Mouse (Mus musculus) MEL (cell line): ENCODE results near the gene Vps37b. TPM values are rescaled to one million over a fixed set of nuclear protein-coding genes. Genes with fewer than 3 reads are reported as not detected.

Source experiments
- DNase-seq: peaks from one replicate; pipeline ENCODE4 v3.0.0; 2011; ENCODE audit warnings: low read depth, low spot score
- H3K27ac ChIP-seq: 2 replicates; pipeline ENCODE4 v1.5.1; 2012; ENCODE audit warnings: low read depth, mild to moderate bottlenecking, control low read depth, low read length, moderate library complexity; ENCODE audit not compliant: control insufficient read depth
- H3K27me3 ChIP-seq, 2 experiments: fragments of 150-350 bp in 1 of 2; sonication (generic) in 1 of 2; 2 replicates each; pipeline ENCODE4 v1.6.1; 2012; ENCODE audit warnings: low read length in 2 of 2, mild to moderate bottlenecking in 2 of 2, improper control_type of control experiment in 1 of 2, moderate library complexity in 1 of 2; ENCODE audit not compliant: insufficient read depth in 2 of 2, control insufficient read depth in 1 of 2
- H3K36me3 ChIP-seq, 2 experiments: 2 replicates each; pipeline ENCODE4 v1.6.1; 2012 to 2014; ENCODE audit warnings: low read length in 2 of 2, improper control_type of control experiment in 1 of 2, inconsistent platforms in 1 of 2, mild to moderate bottlenecking in 1 of 2; ENCODE audit not compliant: insufficient read depth in 2 of 2, control insufficient read depth in 1 of 2
- H3K4me1 ChIP-seq, 2 experiments: fragments of 150-350 bp in 1 of 2; sonication (generic) in 1 of 2; 2 replicates each; pipeline ENCODE4 v1.6.1; 2012; ENCODE audit warnings: low read length in 2 of 2, improper control_type of control experiment in 1 of 2, mild to moderate bottlenecking in 1 of 2; ENCODE audit not compliant: insufficient read depth in 2 of 2, control insufficient read depth in 1 of 2
- H3K4me3 ChIP-seq, 2 experiments: fragments of 150-350 bp in 1 of 2; sonication (generic) in 1 of 2; 2 replicates each; pipeline ENCODE4 v1.5.1; 2012; ENCODE audit warnings: low read depth in 2 of 2, low read length in 2 of 2, mild to moderate bottlenecking in 2 of 2, moderate library complexity in 2 of 2, control low read depth in 1 of 2, improper control_type of control experiment in 1 of 2; ENCODE audit not compliant: control insufficient read depth in 1 of 2, insufficient read depth in 1 of 2
- H3K79me2 ChIP-seq: 2 replicates; pipeline ENCODE4 v1.6.1; 2012; ENCODE audit warnings: mild to moderate bottlenecking, low read length, moderate library complexity; ENCODE audit not compliant: control insufficient read depth, poor library complexity, insufficient read depth
- H3K9ac ChIP-seq: 2 replicates; pipeline ENCODE4 v1.6.1; 2012; ENCODE audit warnings: low read depth, mild to moderate bottlenecking, control low read depth, low read length, moderate library complexity; ENCODE audit not compliant: control insufficient read depth, poor library complexity, severe bottlenecking
- H3K9me3 ChIP-seq: fragments of 150-350 bp; sonication (generic); replicated peaks from 2 replicates; pipeline ENCODE4 v1.6.1; 2012; ENCODE audit warnings: mild to moderate bottlenecking, low read length, improper control_type of control experiment, moderate library complexity; ENCODE audit not compliant: insufficient read depth
- ELF1 ChIP-seq: IDR thresholded peaks from 2 replicates; pipeline ENCODE4 v1.6.1; 2014; ENCODE audit warnings: low read depth, mild to moderate bottlenecking, inconsistent platforms, low read length, improper control_type of control experiment, moderate library complexity
- EP300 ChIP-seq, 2 experiments: IDR thresholded peaks; 2 replicates each; pipeline ENCODE4 v1.6.1; 2011; ENCODE audit warnings: improper control_type of control experiment in 2 of 2, low read length in 2 of 2, low read depth in 1 of 2, mild to moderate bottlenecking in 1 of 2
- ETS1 ChIP-seq: IDR thresholded peaks from 2 replicates; pipeline ENCODE4 v1.6.1; 2012; ENCODE audit warnings: low read depth, mild to moderate bottlenecking, inconsistent platforms, low read length, improper control_type of control experiment, moderate library complexity
- GATA1 ChIP-seq: IDR thresholded peaks from 2 replicates; pipeline ENCODE4 v1.6.1; 2011; ENCODE audit warnings: low read depth, low read length, improper control_type of control experiment
- JUND ChIP-seq: IDR thresholded peaks from 2 replicates; pipeline ENCODE4 v1.6.1; 2011; ENCODE audit warnings: low read depth, mild to moderate bottlenecking, improper control_type of control experiment, low read length
- MAX ChIP-seq: IDR thresholded peaks from 2 replicates; pipeline ENCODE4 v1.6.1; 2011; ENCODE audit warnings: low read length, improper control_type of control experiment
- MXI1 ChIP-seq: IDR thresholded peaks from 2 replicates; pipeline ENCODE4 v1.6.1; 2011; ENCODE audit warnings: mild to moderate bottlenecking, low read depth, low read length, improper control_type of control experiment
- MYB ChIP-seq: IDR thresholded peaks from 2 replicates; pipeline ENCODE4 v1.6.1; 2011; ENCODE audit warnings: mild to moderate bottlenecking, low read depth, low read length, improper control_type of control experiment
- MYC ChIP-seq: IDR thresholded peaks from 2 replicates; pipeline ENCODE4 v1.6.1; 2011; ENCODE audit warnings: low read depth, mild to moderate bottlenecking, low read length, improper control_type of control experiment, moderate library complexity
- NELFE ChIP-seq: IDR thresholded peaks from 2 replicates; pipeline ENCODE4 v1.6.1; 2011; ENCODE audit warnings: low read depth, low read length, improper control_type of control experiment
- POLR2A ChIP-seq, 2 experiments: IDR thresholded peaks; 2 replicates each; pipeline ENCODE4 v1.6.1; 2011 to 2012; ENCODE audit warnings: low read length in 2 of 2, mild to moderate bottlenecking in 2 of 2, control low read depth in 1 of 2, improper control_type of control experiment in 1 of 2, low read depth in 1 of 2, moderate library complexity in 1 of 2; ENCODE audit not compliant: control insufficient read depth in 1 of 2, insufficient read depth in 1 of 2, poor library complexity in 1 of 2
- POLR2AphosphoS5 ChIP-seq: IDR thresholded peaks from 2 replicates; pipeline ENCODE4 v1.6.1; 2012; ENCODE audit warnings: low read depth, borderline replicate concordance, mild to moderate bottlenecking, inconsistent platforms, low read length, moderate library complexity, mixed read lengths
- RCOR1 ChIP-seq: IDR thresholded peaks from 2 replicates; pipeline ENCODE4 v1.6.1; 2012; ENCODE audit warnings: low read depth, mild to moderate bottlenecking, inconsistent platforms, low read length, improper control_type of control experiment
- ZKSCAN1 ChIP-seq: IDR thresholded peaks from 2 replicates; pipeline ENCODE4 v1.6.1; 2012; ENCODE audit warnings: low read depth, mild to moderate bottlenecking, inconsistent platforms, low read length, improper control_type of control experiment, moderate library complexity
- ZNF384 ChIP-seq: IDR thresholded peaks from 2 replicates; pipeline ENCODE4 v1.6.1; 2012; ENCODE audit warnings: low read depth, mild to moderate bottlenecking, inconsistent platforms, low read length, improper control_type of control experiment
- polyA plus RNA-seq, 2 experiments: library from polyadenylated mRNA; stranded (reverse) in 1 of 2; unstranded in 1 of 2; fragments of >175 nt in 1 of 2; fragments of >200 nt in 1 of 2; gene quantifications; 2 replicates each; pipeline versions ENCODE4 v1.2.1 to v1.2.4; 2012; ENCODE audit warnings: low replicate concordance in 2 of 2, low read depth in 1 of 2; ENCODE audit not compliant: insufficient read length in 2 of 2, insufficient read depth in 1 of 2, missing spikeins in 1 of 2
- total RNA-seq: library from RNA; depleted of rRNA; stranded (reverse); fragments of 300-350 nt; gene quantifications from 2 replicates; pipeline ENCODE4 v1.2.3, GENCODE M21; 2012

The Vps37b gene
- total and polyA plus RNA-seq, 3 experiments, result 28.6 to 66.0 TPM; not detected in 1

DNA sequence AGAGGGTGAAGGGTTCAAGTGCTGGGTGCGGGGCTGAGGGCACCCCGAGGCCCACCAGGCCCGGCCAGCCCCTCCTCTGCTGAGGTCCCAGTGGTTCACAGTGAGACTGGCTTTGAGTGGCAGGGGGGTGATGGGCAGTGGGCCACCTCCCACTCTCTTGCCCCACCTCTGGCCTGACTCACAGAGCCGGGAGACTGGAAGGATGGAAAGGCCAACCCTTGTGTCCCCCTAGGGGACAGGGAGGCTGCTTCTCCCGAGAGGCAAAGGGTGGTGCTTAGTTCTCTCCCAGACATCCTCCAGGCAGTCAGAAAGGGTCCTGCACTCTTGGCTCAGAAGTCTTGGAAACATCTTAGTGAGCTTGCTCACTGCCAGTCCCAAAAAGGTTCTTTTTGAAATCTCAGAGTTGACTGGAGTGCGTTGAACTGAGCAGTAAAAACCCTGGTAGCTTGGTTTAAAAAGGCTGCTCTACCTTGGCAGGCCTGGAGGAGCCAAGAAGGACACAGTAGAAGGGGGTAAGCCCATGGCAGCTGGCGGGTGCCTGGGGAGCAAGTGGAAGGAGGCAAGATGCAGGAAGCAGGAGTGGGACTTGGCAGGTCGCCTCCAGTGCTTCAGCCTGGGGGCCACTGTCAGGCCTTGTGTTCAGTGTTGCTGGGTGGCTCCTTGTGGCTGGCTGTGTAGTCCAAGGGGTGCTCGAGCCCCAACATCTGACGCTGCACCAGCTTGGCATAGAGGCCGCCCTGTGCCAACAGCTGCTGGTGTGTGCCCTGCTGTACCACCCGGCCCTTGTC, 30.2 kb upstream of the Vps37b start:
- Histone ChIP-seq H3K79me2 (no peaks in the 10 kb centered on the region), H3K27ac (no peak overlapping the region)
- TF ChIP-seq POLR2A (IDR thresholded peaks at IDR 0.05; ENCODE audit: control insufficient read depth in 1 of 2, insufficient read depth in 1 of 2, low read depth in 1 of 2, low read length in 2 of 2, poor library complexity in 1 of 2), result no peak
- no peak for TF ChIP-seq ZKSCAN1
- TF ChIP-seq JUND, result no peak
- no peak for TF ChIP-seq MYB
- no peak for TF ChIP-seq MAX
- TF ChIP-seq MYC, result no peak
- TF ChIP-seq NELFE, result no peak
- TF ChIP-seq, all 39 proteins: peak for 0
- Histone ChIP-seq H3K4me1 (peaks cover 8 to 9% of the 10 kb centered on the region in 2 experiments), H3K9me3 (no peaks in the 10 kb centered on the region), H3K4me3 (no peak overlapping the region), H3K27me3 (no peaks in the 10 kb centered on the region), H3K36me3 (peaks cover 0 to 11% of the 10 kb centered on the region in 2 experiments; a peak in 3 of 4 replicates), H3K9ac (no peak overlapping the region)
- DNase-seq, result no peak

DNA sequence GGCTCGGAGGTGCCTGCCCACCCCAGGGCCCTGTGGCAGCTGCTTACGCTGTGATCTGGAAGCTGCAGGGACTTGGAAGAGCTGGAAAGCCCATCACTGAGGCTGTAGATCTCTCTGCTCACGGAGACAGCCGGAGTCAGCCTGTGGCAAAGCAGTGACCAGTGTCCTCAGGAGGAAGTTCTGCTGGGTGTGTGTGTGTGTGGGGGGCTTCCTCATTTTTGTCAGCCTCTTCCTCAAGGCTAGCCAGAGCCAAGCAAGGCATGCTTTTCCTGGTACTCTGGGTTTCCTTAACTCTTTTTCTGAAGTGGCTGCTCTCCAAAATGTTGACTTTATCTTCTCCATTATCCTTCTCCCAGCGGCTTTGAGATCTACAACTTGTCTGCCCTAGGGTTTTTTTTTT, 27.6 kb upstream of the Vps37b start:
- no peaks in the 10 kb centered on the region for H3K9me3 ChIP-seq
- H3K36me3 ChIP-seq, result peaks cover 0 to 11% of the 10 kb centered on the region in 2 experiments; a peak in 2 of 4 replicates
- H3K9ac ChIP-seq, result peak overlapping the region; percentile 23; the same call in 1 of the 2 replicates
- peak overlapping the region; percentile 59 for H3K27ac ChIP-seq
- no peaks in the 10 kb centered on the region for H3K27me3 ChIP-seq
- TF ChIP-seq EP300 (IDR thresholded peaks at IDR 0.05; ENCODE audit: low read depth in 1 of 2, low read length in 2 of 2) (0 out of 4 replicates have a peak, but pooled peaks of 1 of the 2 experiments have one; percentile 31), MYB (no peak), ETS1 (0 out of 2 replicates have a peak, but pooled peaks have one; percentile 47), ELF1 (0 out of 2 replicates have a peak, but pooled peaks have one; percentile 49), RCOR1 (no peak), POLR2AphosphoS5 (no peak), GATA1 (0 out of 2 replicates have a peak, but pooled peaks have one; percentile 11), ZNF384 (peak; percentile 71; the same call in 1 of the 2 replicates), MXI1 (0 out of 2 replicates have a peak, but pooled peaks have one; percentile 4), MAX (no peak)
- no peaks in the 10 kb centered on the region for H3K79me2 ChIP-seq
- peaks cover 8 to 9% of the 10 kb centered on the region in 2 experiments for H3K4me1 ChIP-seq
- peak; percentile 72 for DNase-seq
- H3K4me3 ChIP-seq, result no peak overlapping the region
